Mouse (Mus musculus): ENCODE results near the gene Tmem121b.

DNA sequence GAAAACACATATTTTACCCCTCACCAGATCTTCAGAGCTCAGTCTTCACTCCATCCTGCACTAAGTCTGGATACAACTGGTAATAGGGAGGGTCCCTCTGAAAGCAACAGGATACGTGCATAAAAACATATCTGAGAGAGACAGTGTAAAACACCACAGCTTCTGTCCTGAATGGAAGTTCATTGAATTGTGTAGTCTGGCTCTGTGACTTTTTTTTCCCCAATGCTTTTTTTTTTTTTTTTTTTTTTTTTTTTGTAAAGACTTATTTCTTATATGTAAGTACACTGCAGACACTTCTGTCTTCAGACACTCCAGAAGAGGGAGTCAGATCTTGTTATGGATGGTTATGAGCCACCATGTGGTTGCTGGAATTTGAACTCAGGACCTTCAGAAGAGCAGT, 39.0 kb upstream of the Tmem121b start:
- TF ChIP-seq EP300 (IDR thresholded peaks at IDR 0.05; ENCODE audit: insufficient read depth, low read depth, low read length) (no peak), POLR2A (IDR thresholded peaks at IDR 0.05; ENCODE audit: insufficient read depth, low read depth, low read length) (no peak)
